Mouse (Mus musculus): Measurements from ENCODE around the gene Pip5k1b.

DNA sequence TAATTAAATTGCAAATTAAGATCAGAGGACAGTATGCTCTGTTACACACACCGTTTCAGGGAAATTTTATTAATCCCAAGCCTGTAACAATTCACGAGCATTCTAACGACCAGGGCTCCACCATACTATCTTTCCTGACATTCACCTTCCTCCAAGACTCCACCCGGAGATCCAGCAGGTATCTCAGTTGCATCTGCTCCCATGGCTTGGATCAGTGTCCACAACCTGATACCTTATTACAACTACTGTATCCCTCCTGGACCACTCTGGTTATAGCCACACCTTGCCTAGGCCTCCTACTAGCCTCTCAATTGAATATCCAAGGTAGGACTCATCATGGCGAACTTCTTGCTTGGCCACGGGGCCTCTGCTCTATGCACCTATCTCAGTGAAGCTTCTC is 20.5 kb downstream of the Pip5k1b start:
- TF ChIP-seq CHD2 (IDR thresholded peaks at IDR 0.05; ENCODE audit: low read depth, low read length) (no peak), ZNF384 (IDR thresholded peaks at IDR 0.05; ENCODE audit: low read depth, low read length) (no peak), MAFK (IDR thresholded peaks at IDR 0.05; ENCODE audit: insufficient read depth, low read depth, low read length) (no peak), ZC3H11A (IDR thresholded peaks at IDR 0.05; ENCODE audit: borderline replicate concordance, low read depth, low read length) (no peak)
